Mouse (Mus musculus) layer of hippocampus, postnatal 25 days (tissue): ENCODE measurements around the gene Tbx21. TPM values are rescaled to one million over a fixed set of nuclear protein-coding genes. Genes with fewer than 3 reads are reported as not detected.
A peak's percentile ranks its signal among the peaks of the same experiment; 100 is the strongest.

ENCODE experiments used
- DNase-seq, 2 experiments: peaks; one replicate each; pipeline ENCODE4 v3.0.0; 2022; ENCODE audit warnings: mixed read lengths in 2 of 2, low spot score in 1 of 2; ENCODE audit errors: extremely low spot score in 1 of 2
- total RNA-seq, 2 experiments: library from RNA; stranded (reverse); gene quantifications; 2 replicates each; pipeline ENCODE4 v1.2.3; 2021

Tbx21 gene
- total RNA-seq, 2 experiments from 2014 or later = 0.10 TPM; not detected in 1

- no peak for DNase-seq
Measured at GRCm38 (mm10) chr11:97086365-97086764, 28.8 kb downstream of the Tbx21 start.

GRCm38 (mm10) chr11:97084821-97085505, 30.2 kb downstream of the Tbx21 start:
- DNase-seq = no peak

GRCm38 (mm10) chr11:97083401-97084140, 31.6 kb downstream of the Tbx21 start:
- no peak for DNase-seq

GRCm38 (mm10) chr11:97082977-97083376, 32.2 kb downstream of the Tbx21 start:
- peak in 1 of 2 experiments; percentile 51 for DNase-seq

GRCm38 (mm10) chr11:97080291-97080690, 34.8 kb downstream of the Tbx21 start:
- no peak for DNase-seq

GRCm38 (mm10) chr11:97078751-97079150, 36.4 kb downstream of the Tbx21 start:
- no peak for DNase-seq

- no peak for DNase-seq
Measured at GRCm38 (mm10) chr11:97074235-97074634, 40.9 kb downstream of the Tbx21 start.

GRCm38 (mm10) chr11:97072533-97072932, 42.6 kb downstream of the Tbx21 start:
- DNase-seq = peak in 1 of 2 experiments; percentile 57

- DNase-seq = no peak
Measured at GRCm38 (mm10) chr11:97071129-97071528, 44.0 kb downstream of the Tbx21 start.

- no peak for DNase-seq
Measured at GRCm38 (mm10) chr11:97069770-97070169, 45.4 kb downstream of the Tbx21 start.

GRCm38 (mm10) chr11:97069333-97069732, 45.8 kb downstream of the Tbx21 start:
- no peak for DNase-seq

- DNase-seq = no peak
Measured at GRCm38 (mm10) chr11:97066656-97067360, 48.3 kb downstream of the Tbx21 start.

GRCm38 (mm10) chr11:97065538-97066295, 49.4 kb downstream of the Tbx21 start:
- no peak for DNase-seq

GRCm38 (mm10) chr11:97063921-97064295, 51.2 kb downstream of the Tbx21 start:
- no peak for DNase-seq

- DNase-seq = no peak
Measured at GRCm38 (mm10) chr11:97063274-97063920, 51.7 kb downstream of the Tbx21 start.

- DNase-seq = no peak
Measured at GRCm38 (mm10) chr11:97052219-97052646, 62.9 kb downstream of the Tbx21 start.

GRCm38 (mm10) chr11:97050944-97051586, 64.1 kb downstream of the Tbx21 start:
- DNase-seq = no peak

GRCm38 (mm10) chr11:97050216-97050943, 64.8 kb downstream of the Tbx21 start, which contains the start of gene Osbpl7:
Gene Osbpl7 (plus strand): TSS chr11:97050628.
- peak; percentile 65 to 67 for DNase-seq
